Mouse (Mus musculus) liver, embryonic 14.5 days (tissue): ENCODE data around the gene Plb1. TPM values are rescaled to one million over a fixed set of nuclear protein-coding genes. Genes with fewer than 3 reads are reported as not detected.

Experiments used
- ATAC-seq: fragments of 200-750 bp; cut with Nextera tagmentation; 2 replicates; pipeline ENCODE4 v1.8.0; 2017; ENCODE audit warnings: moderate number of reproducible peaks, mild to moderate bottlenecking, moderate library complexity; ENCODE audit not compliant: insufficient read depth
- DNase-seq, 3 experiments: peaks; one replicate each; pipeline ENCODE4 v3.0.0-alpha.2; 2012 to 2013; ENCODE audit warnings: low read depth in 3 of 3, low spot score in 3 of 3
- H3K27ac ChIP-seq: fragments of 300-500 bp; sonication (generic); 2 replicates; pipeline ENCODE4 v1.5.1; 2014; ENCODE audit warnings: moderate library complexity, mild to moderate bottlenecking, control low read depth, inconsistent platforms
- H3K27me3 ChIP-seq: fragments of 300-500 bp; sonication (generic); 2 replicates; pipeline ENCODE4 v1.6.1; 2014; ENCODE audit warnings: mild to moderate bottlenecking, low read length, moderate library complexity; ENCODE audit not compliant: control insufficient read depth, insufficient read depth
- H3K36me3 ChIP-seq: fragments of 300-500 bp; sonication (generic); replicated peaks from 2 replicates; pipeline ENCODE4 v1.6.1; 2014; ENCODE audit warnings: low read depth; ENCODE audit not compliant: control insufficient read depth, insufficient read depth
- H3K4me1 ChIP-seq, 2 experiments: fragments of 200-500 bp in 1 of 2; fragments of 300-500 bp in 1 of 2; sonication (generic) in 1 of 2; replicated peaks; 2 replicates each; pipeline ENCODE4 v1.6.1; 2012 to 2014; ENCODE audit warnings: antibody characterized with exemption in 1 of 2, inconsistent platforms in 1 of 2, low read length in 1 of 2; ENCODE audit not compliant: control insufficient read depth in 2 of 2, insufficient read depth in 2 of 2
- H3K4me2 ChIP-seq: fragments of 300-500 bp; sonication (generic); 2 replicates; pipeline ENCODE4 v1.6.1; 2014; ENCODE audit warnings: low read depth, mild to moderate bottlenecking, control low read depth, moderate library complexity
- H3K4me3 ChIP-seq, 2 experiments: fragments of 200-500 bp in 1 of 2; fragments of 300-500 bp in 1 of 2; sonication (generic) in 1 of 2; 2 replicates each; pipeline ENCODE4 v1.5.1; 2012 to 2014; ENCODE audit warnings: low read depth in 2 of 2, low read length in 2 of 2, mild to moderate bottlenecking in 2 of 2, control low read depth in 1 of 2, inconsistent platforms in 1 of 2, moderate library complexity in 1 of 2; ENCODE audit not compliant: insufficient read depth in 1 of 2
- H3K9ac ChIP-seq: fragments of 300-500 bp; sonication (generic); replicated peaks from 2 replicates; pipeline ENCODE4 v1.6.1; 2014; ENCODE audit warnings: mild to moderate bottlenecking, control low read depth, moderate library complexity
- H3K9me3 ChIP-seq: fragments of 300-500 bp; sonication (generic); 2 replicates; pipeline ENCODE4 v1.6.1; 2016; ENCODE audit warnings: low read length, mixed read lengths; ENCODE audit not compliant: control insufficient read depth
- CTCF ChIP-seq: IDR thresholded peaks from 2 replicates; pipeline ENCODE4 v1.5.1; 2016; ENCODE audit warnings: antibody characterized with exemption, low read depth, control low read depth
- EP300 ChIP-seq: IDR thresholded peaks from 2 replicates; pipeline ENCODE4 v1.6.1; 2016; ENCODE audit warnings: antibody characterized with exemption, low read depth
- WGBS: fragments of 180-500 bp; shearing (Covaris S2); extraction: QIAGEN DNeasy Blood & Tissue Kit; methylation state at CpG from one replicate; pipeline ENCODE4 v1.1.7; 2014; ENCODE audit not compliant: insufficient replicate concordance; 5-methylcytosine and 5-hydroxymethylcytosine counted together
- polyA plus RNA-seq, 2 experiments: library from polyadenylated mRNA; depleted of rRNA in 1 of 2; stranded (reverse) in 1 of 2; unstranded in 1 of 2; fragments of >200 nt; fragmentation: Nextera tagmentation in 1 of 2; extraction: Ambion mirVana in 1 of 2; gene quantifications; 2 replicates each; pipeline versions ENCODE4 v1.2.1 to v1.2.3; 2012 to 2014

Gene Plb1
- polyA plus RNA-seq, 2 experiments = 0.02 TPM; not detected in 1

DNA sequence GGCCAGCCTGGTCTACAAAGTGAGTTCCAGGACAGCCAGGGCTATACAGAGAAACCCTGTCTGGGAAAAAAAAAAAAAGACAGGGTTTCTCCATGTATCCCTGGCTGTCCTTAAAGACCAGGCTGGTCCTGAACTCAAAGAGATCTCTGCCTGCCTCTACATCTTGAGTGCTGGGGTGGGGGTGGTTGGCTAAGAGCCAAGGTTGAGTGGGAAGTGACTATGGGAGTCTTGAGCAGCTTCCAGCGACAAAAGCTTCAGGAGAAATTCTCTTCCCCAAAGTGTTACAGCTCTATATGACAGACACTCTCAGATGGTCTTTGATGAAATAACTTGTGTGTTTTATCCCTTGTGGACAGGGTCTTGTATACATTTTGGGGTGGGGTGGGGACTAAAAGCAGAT lies 136.9 kb downstream of the Plb1 start:
- no peak overlapping the region for H3K4me2 ChIP-seq
- no peak overlapping the region for H3K9ac ChIP-seq
- no peaks in the 10 kb centered on the region for H3K9me3 ChIP-seq
- H3K27me3 ChIP-seq = no peaks in the 10 kb centered on the region
- no peak for ATAC-seq
- WGBS = 56% methylated on average over 1 of the region's 1 CpGs
- no peak overlapping the region for H3K27ac ChIP-seq
- no peaks in the 10 kb centered on the region for H3K4me1 ChIP-seq
- no peak overlapping the region for H3K4me3 ChIP-seq
- no peak for TF ChIP-seq CTCF
- TF ChIP-seq EP300 = no peak
- H3K36me3 ChIP-seq = no peaks in the 10 kb centered on the region
- no peak for DNase-seq

DNA sequence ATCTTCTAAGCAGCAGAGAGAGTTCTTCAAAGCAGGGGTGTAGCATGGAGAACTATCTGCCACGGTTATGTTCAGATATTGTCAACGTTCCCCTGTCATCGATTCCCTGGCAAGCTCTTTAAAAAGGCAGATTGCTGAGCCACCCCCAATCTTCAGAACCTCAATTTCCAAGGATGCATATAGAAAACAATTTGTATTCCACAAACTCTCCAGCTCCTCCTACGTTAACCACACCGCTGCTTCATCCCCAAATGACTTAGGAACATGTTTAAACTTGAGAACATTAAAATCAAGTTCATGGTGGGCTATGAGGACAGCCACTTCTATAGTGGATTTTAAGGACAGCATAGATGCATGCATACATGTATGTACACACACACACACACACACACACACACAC lies 138.7 kb downstream of the Plb1 start:
- Histone ChIP-seq H3K4me1 (no peaks in the 10 kb centered on the region), H3K27me3 (no peaks in the 10 kb centered on the region), H3K36me3 (no peaks in the 10 kb centered on the region), H3K27ac (no peak overlapping the region), H3K4me2 (no peak overlapping the region), H3K9me3 (no peaks in the 10 kb centered on the region), H3K4me3 (no peak overlapping the region), H3K9ac (no peak overlapping the region)
- no peak for TF ChIP-seq EP300
- no peak for TF ChIP-seq CTCF
- ATAC-seq (no peak), DNase-seq (no peak)
- WGBS = 62% methylated on average over 5 of the region's 5 CpGs

GRCm38 (mm10) chr5:32378546-32378945 lies 146.0 kb downstream of the Plb1 start:
- H3K4me2 ChIP-seq = no peak overlapping the region
- no peaks in the 10 kb centered on the region for H3K27me3 ChIP-seq
- 23% methylated on average over 3 of the region's 3 CpGs for WGBS
- TF ChIP-seq EP300 = no peak
- no peak for TF ChIP-seq CTCF
- no peaks in the 10 kb centered on the region for H3K36me3 ChIP-seq
- no peak for DNase-seq
- H3K9me3 ChIP-seq = no peaks in the 10 kb centered on the region
- H3K4me3 ChIP-seq = no peak overlapping the region
- no peaks in the 10 kb centered on the region for H3K4me1 ChIP-seq
- no peak for ATAC-seq
- H3K27ac ChIP-seq = no peak overlapping the region
- H3K9ac ChIP-seq = no peak overlapping the region

- ATAC-seq = no peak
- no peak for DNase-seq
- TF ChIP-seq EP300 = no peak
Observed at GRCm38 (mm10) chr5:32388656-32389055, 156.1 kb downstream of the Plb1 start.

GRCm38 (mm10) chr5:32390295-32390694 lies 157.8 kb downstream of the Plb1 start:
- Histone ChIP-seq H3K9ac (no peak overlapping the region), H3K4me2 (no peak overlapping the region), H3K4me3 (no peak overlapping the region), H3K4me1 (0 out of 4 replicates have a peak, but pooled peaks cover 0 to 2% of the 10 kb centered on the region in 2 experiments), H3K9me3 (no peaks in the 10 kb centered on the region), H3K27me3 (no peaks in the 10 kb centered on the region), H3K27ac (no peak overlapping the region), H3K36me3 (no peaks in the 10 kb centered on the region)
- DNase-seq (no peak), ATAC-seq (no peak)
- WGBS = 39% methylated on average over 5 of the region's 5 CpGs
- TF ChIP-seq CTCF (no peak), EP300 (no peak)

More at GRCm38 (mm10) chr5:32388656-32389055, 156.1 kb downstream of the Plb1 start:
- no peak overlapping the region for H3K4me2 ChIP-seq
- no peak overlapping the region for H3K9ac ChIP-seq
- no peaks in the 10 kb centered on the region for H3K4me1 ChIP-seq
- H3K27ac ChIP-seq = no peak overlapping the region
- H3K4me3 ChIP-seq = no peak overlapping the region
- no peaks in the 10 kb centered on the region for H3K9me3 ChIP-seq
- no peaks in the 10 kb centered on the region for H3K27me3 ChIP-seq
- no peaks in the 10 kb centered on the region for H3K36me3 ChIP-seq

DNA sequence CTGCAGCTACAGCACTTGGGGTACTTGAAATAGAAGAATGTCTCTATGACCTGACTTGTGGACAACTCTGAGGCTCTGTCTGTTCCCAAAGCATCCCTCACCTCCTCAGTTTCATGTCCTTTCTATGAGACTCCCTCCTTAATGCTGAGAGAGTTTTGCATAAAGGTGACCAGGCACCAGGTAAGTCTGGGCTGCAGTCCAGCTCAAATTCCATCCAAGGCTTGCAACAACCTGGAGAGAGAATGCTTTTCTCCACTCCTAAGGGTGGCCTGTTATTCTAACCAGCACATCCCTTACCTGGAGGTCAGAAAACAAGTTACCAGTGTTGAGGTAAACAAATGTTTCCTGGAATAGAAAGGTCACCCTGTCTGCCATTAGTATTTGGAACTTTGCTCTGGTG lies 159.8 kb downstream of the Plb1 start:
- no peak overlapping the region for H3K27ac ChIP-seq

More for the DNA sequence above, 159.8 kb downstream of the Plb1 start:
- ATAC-seq (no peak), DNase-seq (no peak)
- no peak overlapping the region for H3K9ac ChIP-seq
- H3K4me2 ChIP-seq = no peak overlapping the region
- 0 out of 4 replicates have a peak, but pooled peaks cover 0 to 2% of the 10 kb centered on the region in 2 experiments for H3K4me1 ChIP-seq
- no peak overlapping the region for H3K4me3 ChIP-seq
- no peaks in the 10 kb centered on the region for H3K27me3 ChIP-seq
- H3K36me3 ChIP-seq = no peaks in the 10 kb centered on the region
- no peak for TF ChIP-seq CTCF
- no peak for TF ChIP-seq EP300
- H3K9me3 ChIP-seq = no peaks in the 10 kb centered on the region
